Comparison of ENCODE assay signal across 17 mouse cellular contexts in genomic region chr12:100288018-100288417, GRCm38 (mm10).
A peak's percentile ranks its signal among the peaks of the same experiment; 100 is the strongest.
DNase-seq lines count a peak whose midpoint lies in the region; ATAC-seq and TF ChIP-seq lines count a peak whose summit lies in the region.
"Had no signal": no experiment of that assay in that cellular context is flagged by ENCODE, and none has a peak within 500 bp of the region (broad histone marks: within the 10 kb centered on the region; RNA-seq: fewer than 3 reads in every experiment).

No protein-coding gene starts in this region.

- intact Hi-C loops in heart, adult 2 months (cut with DNase I): no loop called here

- no peak for ATAC-seq in lung, embryonic 14.5 days (ENCODE audit: insufficient read depth)
- ATAC-seq in midbrain, embryonic 13.5 days: no peak

- no peak overlapping the region for H3K4me2 ChIP-seq in lung, embryonic 14.5 days
- H3K4me2 ChIP-seq in midbrain, embryonic 13.5 days (replicated peaks): no peak overlapping the region
- H3K4me2 ChIP-seq: liver, embryonic 11.5 days; midbrain, embryonic 12.5 days; neural tube, embryonic 12.5 days had no signal

- no peak for TF ChIP-seq CTCF in heart, adult 2 months (IDR thresholded peaks at IDR 0.05)
- no peak for TF ChIP-seq CTCF in lung, embryonic 14.5 days (IDR thresholded peaks at IDR 0.05; ENCODE audit: low read depth)

- H3K27me3 ChIP-seq in heart, adult 2 months (ENCODE audit: control insufficient read depth, insufficient read depth, low read length): no peaks in the 10 kb centered on the region
- H3K27me3 ChIP-seq in lung, embryonic 14.5 days (ENCODE audit: insufficient read depth, low read length): no peaks in the 10 kb centered on the region
- H3K27me3 ChIP-seq in midbrain, embryonic 13.5 days: no peaks in the 10 kb centered on the region
- H3K27me3 ChIP-seq: midbrain, embryonic 12.5 days; neural tube, embryonic 12.5 days had no signal

- H3K4me3 ChIP-seq in heart, adult 2 months: no peak overlapping the region
- no peak overlapping the region for H3K4me3 ChIP-seq in lung, embryonic 14.5 days (ENCODE audit: low read depth, low read length)
- no peak overlapping the region for H3K4me3 ChIP-seq in midbrain, embryonic 13.5 days (replicated peaks)
- H3K4me3 ChIP-seq: forebrain, embryonic 10.5 days; midbrain, embryonic 12.5 days; neural tube, embryonic 12.5 days had no signal

- H3K9ac ChIP-seq in heart, adult 2 months (ENCODE audit: low read depth, low read length): no peak overlapping the region
- no peak overlapping the region for H3K9ac ChIP-seq in lung, embryonic 14.5 days
- no peak overlapping the region for H3K9ac ChIP-seq in midbrain, embryonic 13.5 days (replicated peaks)
- H3K9ac ChIP-seq: midbrain, embryonic 12.5 days; neural tube, embryonic 12.5 days had no signal

- H3K4me1 ChIP-seq in heart, adult 2 months (ENCODE audit: control insufficient read depth, insufficient read depth, low read length): peaks cover 20% of the 10 kb centered on the region
- H3K4me1 ChIP-seq in lung, embryonic 14.5 days (ENCODE audit: insufficient read depth): peaks cover 25% of the 10 kb centered on the region
- H3K4me1 ChIP-seq in midbrain, embryonic 13.5 days (replicated peaks): peaks cover 32% of the 10 kb centered on the region

- H3K36me3 ChIP-seq in heart, adult 2 months (ENCODE audit: control insufficient read depth, insufficient read depth, low read length): no peaks in the 10 kb centered on the region
- no peaks in the 10 kb centered on the region for H3K36me3 ChIP-seq in lung, embryonic 14.5 days (ENCODE audit: insufficient read depth)
- no peaks in the 10 kb centered on the region for H3K36me3 ChIP-seq in midbrain, embryonic 13.5 days
- H3K36me3 ChIP-seq: forebrain, embryonic 10.5 days; midbrain, embryonic 12.5 days; neural tube, embryonic 12.5 days had no signal

- no peak for TF ChIP-seq POLR2A in heart, adult 2 months (IDR thresholded peaks at IDR 0.05; ENCODE audit: insufficient read depth, low read depth, low read length)

- H3K9me3 ChIP-seq in lung, embryonic 14.5 days (ENCODE audit: low read depth, low read length): no peaks in the 10 kb centered on the region
- H3K9me3 ChIP-seq in midbrain, embryonic 13.5 days: no peaks in the 10 kb centered on the region
- H3K9me3 ChIP-seq: forebrain, embryonic 10.5 days; midbrain, embryonic 12.5 days; neural tube, embryonic 12.5 days had no signal

- TF ChIP-seq EP300 in heart, adult 2 months (IDR thresholded peaks at IDR 0.05; ENCODE audit: insufficient read depth, low read depth, low read length): peak; percentile 87; the same call in 1 of the 2 replicates

- DNase-seq in heart, adult 2 months: peak in 1 of 2 experiments; percentile 56
- no peak for DNase-seq in heart, postnatal 4 days
- peak; percentile 21 for DNase-seq in lung, embryonic 14.5 days
- DNase-seq in lung, postnatal 14 days: no peak
- DNase-seq in kidney, adult 9 months: peak; percentile 72
- DNase-seq in yolk sac, embryonic 10.5 days (ENCODE audit: low spot score): peak; percentile 56
- DNase-seq in gastrocnemius, postnatal 10 days: no peak
- DNase-seq: adrenal gland, postnatal 36 days; cerebellum, adult 18-20 months; cerebellum, postnatal 36 days; spleen, adult 18-20 months; thymus, postnatal 4 days had no signal

- 58% methylated on average over 5 of the region's 5 CpGs for WGBS in heart, adult 2 months
- WGBS in lung, embryonic 14.5 days: 65% methylated on average over 5 of the region's 5 CpGs
- 90% methylated on average over 5 of the region's 5 CpGs for WGBS in midbrain, embryonic 13.5 days

- peak overlapping the region; percentile 59 for H3K27ac ChIP-seq in heart, adult 2 months
- no peak overlapping the region for H3K27ac ChIP-seq in lung, embryonic 14.5 days (ENCODE audit: low read depth)
- no peak overlapping the region for H3K27ac ChIP-seq in midbrain, embryonic 13.5 days
- H3K27ac ChIP-seq: neural tube, embryonic 12.5 days had no signal

- no peaks in the 10 kb centered on the region for H3K79me2 ChIP-seq in heart, adult 2 months (replicated peaks; ENCODE audit: control insufficient read depth, insufficient read depth, low read length)

Comparison
In these comparisons a context has a peak if more than half of its experiments do, and no peak if none do; other contexts are left out.
1. DNase-seq: peak in lung, embryonic 14.5 days (single experiment), kidney, adult 9 months (single experiment) and yolk sac, embryonic 10.5 days (single experiment); none in heart, postnatal 4 days (single experiment), lung, postnatal 14 days (single experiment) and gastrocnemius, postnatal 10 days (single experiment).